Comparison of ENCODE assay signal across 17 mouse cellular contexts in genomic region chr7:145266011-145266410, GRCm38 (mm10). TPM values are rescaled to one million over a fixed set of nuclear protein-coding genes. Genes with fewer than 3 reads are reported as not detected.
DNase-seq lines count a peak whose midpoint lies in the region; ATAC-seq and TF ChIP-seq lines count a peak whose summit lies in the region.
"Had no signal": no experiment of that assay in that cellular context is flagged by ENCODE, and none has a peak within 500 bp of the region (broad histone marks: within the 10 kb centered on the region; RNA-seq: fewer than 3 reads in every experiment).

No protein-coding gene starts in this region.

- H3K9me3 ChIP-seq in heart, embryonic 11.5 days (replicated peaks; ENCODE audit: control insufficient read depth, low read length), result no peaks in the 10 kb centered on the region
- H3K9me3 ChIP-seq: forebrain, embryonic 13.5 days; heart, embryonic 15.5 days; intestine, embryonic 15.5 days; liver, embryonic 12.5 days had no signal

- 0 out of 2 replicates have a peak, but pooled peaks cover 3% of the 10 kb centered on the region for H3K4me1 ChIP-seq in heart, embryonic 11.5 days (ENCODE audit: control insufficient read depth, insufficient read depth, low read length)
- H3K4me1 ChIP-seq: forebrain, embryonic 13.5 days; liver, embryonic 12.5 days had no signal

- DNase-seq in heart, adult 11 months, result peak; percentile 98
- DNase-seq in testis, postnatal 14 days (ENCODE audit: low spot score), result peak; percentile 59
- DNase-seq in testis, postnatal 10 days (ENCODE audit: low spot score), result no peak
- peak; percentile 63 for DNase-seq in heart, adult 8-10 months (ENCODE audit: low spot score)
- DNase-seq in lung, postnatal 4 days, result peak; percentile 19 to 46
- DNase-seq in layer of hippocampus, adult 2 months (ENCODE audit: low spot score in 2 of 2), result no peak
- no peak for DNase-seq in thymus, postnatal 36 days
- DNase-seq: cerebellum, adult 8-10 months had no signal

- peaks cover 12% of the 10 kb centered on the region for H3K36me3 ChIP-seq in heart, embryonic 11.5 days (ENCODE audit: control insufficient read depth, insufficient read depth, low read length)

- H3K27ac ChIP-seq in heart, embryonic 11.5 days (ENCODE audit: low read depth, low read length), result no peak overlapping the region
- no peak overlapping the region for H3K27ac ChIP-seq in layer of hippocampus, adult 2 months
- H3K27ac ChIP-seq: forebrain, embryonic 13.5 days; heart, embryonic 15.5 days; intestine, embryonic 15.5 days; liver, embryonic 12.5 days had no signal

- H3K4me2 ChIP-seq in heart, embryonic 11.5 days, result no peak overlapping the region
- H3K4me2 ChIP-seq: forebrain, embryonic 13.5 days; heart, embryonic 15.5 days; intestine, embryonic 15.5 days; liver, embryonic 12.5 days had no signal

- ATAC-seq in heart, embryonic 11.5 days (replicated peaks; ENCODE audit: insufficient number of reproducible peaks, low FRiP score, low TSS enrichment), result no peak
- ATAC-seq: forebrain, embryonic 13.5 days; intestine, embryonic 15.5 days; liver, embryonic 12.5 days had no signal

- no peak for TF ChIP-seq CTCF in layer of hippocampus, adult 2 months (conservative IDR thresholded peaks at IDR 0.05)

- no peaks in the 10 kb centered on the region for H3K27me3 ChIP-seq in heart, embryonic 11.5 days (ENCODE audit: control insufficient read depth, insufficient read depth, low read length)
- H3K27me3 ChIP-seq: forebrain, embryonic 13.5 days; heart, embryonic 15.5 days; intestine, embryonic 15.5 days; liver, embryonic 12.5 days had no signal

- no peak overlapping the region for H3K9ac ChIP-seq in heart, embryonic 11.5 days (ENCODE audit: low read depth, low read length)
- H3K9ac ChIP-seq: forebrain, embryonic 13.5 days; heart, embryonic 15.5 days; intestine, embryonic 15.5 days; liver, embryonic 12.5 days had no signal

- 71% methylated on average over 2 of the region's 2 CpGs for WGBS in heart, embryonic 11.5 days (ENCODE audit: insufficient replicate concordance)

- no peak overlapping the region for H3K4me3 ChIP-seq in heart, embryonic 11.5 days (ENCODE audit: low read depth, low read length)
- no peak overlapping the region for H3K4me3 ChIP-seq in layer of hippocampus, adult 2 months
- H3K4me3 ChIP-seq: forebrain, embryonic 13.5 days; heart, embryonic 15.5 days; intestine, embryonic 15.5 days; liver, embryonic 12.5 days had no signal

RNA-seq across cellular contexts. Expression of gene Tpcn2, which starts 17.8 kb away (rescaled TPM):
- 2.1 and 3.1 TPM in 2 replicates for polyA plus RNA-seq in heart, embryonic 11.5 days (2014; fragmentation: Nextera tagmentation; extraction: Ambion mirVana)
- total RNA-seq in heart, adult 8-10 months (2022), result 1 to 10 TPM; 1.7 to 4.7 (median 2.5) TPM
- 1 to 10 TPM; 5.8 to 8.3 TPM for total RNA-seq in layer of hippocampus, adult 2 months (2021)

RNA-seq across cellular contexts. Expression of gene Mrgprf, which starts 34.6 kb away (rescaled TPM):
- polyA plus RNA-seq in heart, embryonic 11.5 days (2014; fragmentation: Nextera tagmentation; extraction: Ambion mirVana), result 0.11 and 0.17 TPM in 2 replicates
- 1 to 10 TPM; 1.7 to 2.9 (median 2.5) TPM for total RNA-seq in heart, adult 8-10 months (2022)
- total RNA-seq in layer of hippocampus, adult 2 months (2021), result 1 to 10 TPM in 1 of 2 experiments, under 1 TPM in 1; 0.42 to 1.4 TPM
- total RNA-seq: megakaryocyte-erythroid progenitor cell, adult 5-6 weeks had no signal
- polyA plus RNA-seq: liver, embryonic 12.5 days; neural tube, embryonic 11.5 days had no signal

RNA-seq across cellular contexts. Expression of gene Mrgprd, which starts 48.6 kb away (rescaled TPM):
- not detected in 2 replicates for polyA plus RNA-seq in heart, embryonic 11.5 days (2014; fragmentation: Nextera tagmentation; extraction: Ambion mirVana)
- total RNA-seq in heart, adult 8-10 months (2022), result not detected
- not detected for total RNA-seq in layer of hippocampus, adult 2 months (2021)
- total RNA-seq: megakaryocyte-erythroid progenitor cell, adult 5-6 weeks had no signal
- polyA plus RNA-seq: embryonic facial prominence, embryonic 11.5 days; forebrain, embryonic 13.5 days; heart, embryonic 15.5 days; intestine, embryonic 15.5 days; liver, embryonic 12.5 days; neural tube, embryonic 11.5 days; stomach, embryonic 14.5 days had no signal

RNA-seq across cellular contexts. Expression of gene 1810010D01Rik, which starts 58.1 kb away (rescaled TPM):
- polyA plus RNA-seq in heart, embryonic 11.5 days (2014; fragmentation: Nextera tagmentation; extraction: Ambion mirVana), result not detected in 2 replicates
- total RNA-seq in heart, adult 8-10 months (2022), result 1 to 10 TPM in 1 of 4 experiments, not detected in 3; 1.1 TPM
- total RNA-seq in layer of hippocampus, adult 2 months (2021), result 1 to 10 TPM in 1 of 2 experiments, under 1 TPM in 1; 0.42 to 1.6 TPM
- total RNA-seq: megakaryocyte-erythroid progenitor cell, adult 5-6 weeks had no signal
- polyA plus RNA-seq: heart, embryonic 15.5 days; neural tube, embryonic 11.5 days had no signal

Comparison
In these comparisons a context has a peak if more than half of its experiments do, and no peak if none do; other contexts are left out.
1. DNase-seq: peak in heart, adult 11 months (single experiment), testis, postnatal 14 days (single experiment), heart, adult 8-10 months (single experiment) and lung, postnatal 4 days (2 of 2); none in testis, postnatal 10 days (single experiment), layer of hippocampus, adult 2 months (0 of 2) and thymus, postnatal 36 days (0 of 2).